Mouse (Mus musculus): Measurements from ENCODE around the gene Rpl7l1. TPM values are rescaled to one million over a fixed set of nuclear protein-coding genes. Genes with fewer than 3 reads are reported as not detected.
A peak's percentile ranks its signal among the peaks of the same experiment; 100 is the strongest.
"Not testable (repeated sequence)": the region's sequence is repeated elsewhere in the genome, so short reads cannot be mapped to it uniquely, and the experiment has no call there.

The Rpl7l1 gene
- polyA plus RNA-seq, 1 experiment: 38.4 TPM

- Histone ChIP-seq H3K27me3 (replicated peaks; ENCODE audit: control insufficient read depth, insufficient read depth, low read length) (no peaks in the 10 kb centered on the region), H3K36me3 (ENCODE audit: control insufficient read depth, insufficient read depth, low read length) (peaks cover 1% of the 10 kb centered on the region; the same call in 1 of the 2 replicates), H3K4me1 (ENCODE audit: control insufficient read depth, insufficient read depth, low read length) (peaks cover 7% of the 10 kb centered on the region; the same call in 1 of the 2 replicates), H3K27ac (ENCODE audit: insufficient read depth, low read depth, low read length) (no peak overlapping the region), H3K4me3 (ENCODE audit: insufficient read depth, low read depth, low read length) (no peak overlapping the region)
- no peak for DNase-seq
- WGBS: 65% methylated on average over 17 of the region's 17 CpGs
- no peak for TF ChIP-seq POLR2A (IDR thresholded peaks at IDR 0.05; ENCODE audit: low read depth, low read length)
Measured at GRCm38 (mm10) chr17:46771616-46772015, 10.9 kb downstream of the Rpl7l1 start.

GRCm38 (mm10) chr17:46771025-46771424 lies 11.4 kb downstream of the Rpl7l1 start:
- H3K4me3 ChIP-seq (ENCODE audit: insufficient read depth, low read depth, low read length): no peak overlapping the region
- 84% methylated on average over 4 of the region's 4 CpGs for whole genome bisulfite sequencing
- TF ChIP-seq CTCF (conservative IDR thresholded peaks at IDR 0.05; ENCODE audit: insufficient read depth, insufficient read length, low read depth, low read length) (no peak), POLR2A (IDR thresholded peaks at IDR 0.05; ENCODE audit: low read depth, low read length) (no peak)
- no peak for DNase-seq
- peaks cover 1% of the 10 kb centered on the region; the same call in 1 of the 2 replicates for H3K36me3 ChIP-seq (ENCODE audit: control insufficient read depth, insufficient read depth, low read length)
- no peaks in the 10 kb centered on the region for H3K27me3 ChIP-seq (replicated peaks; ENCODE audit: control insufficient read depth, insufficient read depth, low read length)
- peaks cover 7% of the 10 kb centered on the region; the same call in 1 of the 2 replicates for H3K4me1 ChIP-seq (ENCODE audit: control insufficient read depth, insufficient read depth, low read length)
- no peak overlapping the region for H3K27ac ChIP-seq (ENCODE audit: insufficient read depth, low read depth, low read length)

GRCm38 (mm10) chr17:46770546-46770945 lies 11.9 kb downstream of the Rpl7l1 start:
- DNase-seq: no peak
- Histone ChIP-seq H3K27ac (ENCODE audit: insufficient read depth, low read depth, low read length) (no peak overlapping the region), H3K4me3 (ENCODE audit: insufficient read depth, low read depth, low read length) (no peak overlapping the region), H3K27me3 (replicated peaks; ENCODE audit: control insufficient read depth, insufficient read depth, low read length) (no peaks in the 10 kb centered on the region), H3K36me3 (ENCODE audit: control insufficient read depth, insufficient read depth, low read length) (no peaks in the 10 kb centered on the region), H3K4me1 (ENCODE audit: control insufficient read depth, insufficient read depth, low read length) (peaks cover 7% of the 10 kb centered on the region; the same call in 1 of the 2 replicates)
- 91% methylated on average over 11 of the region's 11 CpGs for WGBS
- TF ChIP-seq POLR2A (IDR thresholded peaks at IDR 0.05; ENCODE audit: low read depth, low read length): no peak
- TF ChIP-seq CTCF (conservative IDR thresholded peaks at IDR 0.05; ENCODE audit: insufficient read depth, insufficient read length, low read depth, low read length): no peak

GRCm38 (mm10) chr17:46767868-46768267 lies 14.6 kb downstream of the Rpl7l1 start:
- H3K27me3 ChIP-seq (replicated peaks; ENCODE audit: control insufficient read depth, insufficient read depth, low read length): no peaks in the 10 kb centered on the region
- H3K4me3 ChIP-seq (ENCODE audit: insufficient read depth, low read depth, low read length): no peak overlapping the region
- 33% methylated on average over 8 of the region's 8 CpGs for WGBS
- H3K27ac ChIP-seq (ENCODE audit: insufficient read depth, low read depth, low read length): no peak overlapping the region
- DNase-seq: peak; percentile 27
- H3K4me1 ChIP-seq (ENCODE audit: control insufficient read depth, insufficient read depth, low read length): peaks cover 7% of the 10 kb centered on the region; the same call in 1 of the 2 replicates
- H3K36me3 ChIP-seq (ENCODE audit: control insufficient read depth, insufficient read depth, low read length): no peaks in the 10 kb centered on the region
- TF ChIP-seq POLR2A (IDR thresholded peaks at IDR 0.05; ENCODE audit: low read depth, low read length) (no peak), CTCF (conservative IDR thresholded peaks at IDR 0.05; ENCODE audit: insufficient read depth, insufficient read length, low read depth, low read length) (no peak)

- not testable (repeated sequence) for H3K4me3 ChIP-seq (ENCODE audit: insufficient read depth, low read depth, low read length); DNase-seq; H3K36me3 ChIP-seq (ENCODE audit: control insufficient read depth, insufficient read depth, low read length); H3K27me3 ChIP-seq (replicated peaks; ENCODE audit: control insufficient read depth, insufficient read depth, low read length); H3K4me1 ChIP-seq (ENCODE audit: control insufficient read depth, insufficient read depth, low read length); H3K27ac ChIP-seq (ENCODE audit: insufficient read depth, low read depth, low read length)
- 67% methylated on average over 9 of the region's 9 CpGs for WGBS
Measured at GRCm38 (mm10) chr17:46764916-46765315, 17.6 kb downstream of the Rpl7l1 start.

GRCm38 (mm10) chr17:46763544-46763943 lies 18.9 kb downstream of the Rpl7l1 start, which contains the start of gene Ptcra:
Gene Ptcra (minus strand): TSS chr17:46763712.
- H3K27me3 ChIP-seq (replicated peaks; ENCODE audit: control insufficient read depth, insufficient read depth, low read length): no peaks in the 10 kb centered on the region
- no peak within 1 kb of the TSS for H3K4me3 ChIP-seq (ENCODE audit: insufficient read depth, low read depth, low read length)
- H3K36me3 ChIP-seq (ENCODE audit: control insufficient read depth, insufficient read depth, low read length): no peaks in the 10 kb centered on the region
- 53% methylated on average over 2 of the region's 2 CpGs for WGBS
- no peak for DNase-seq
- H3K27ac ChIP-seq (ENCODE audit: insufficient read depth, low read depth, low read length): no peak within 1 kb of the TSS
- no peaks in the 10 kb centered on the region for H3K4me1 ChIP-seq (ENCODE audit: control insufficient read depth, insufficient read depth, low read length)
- TF ChIP-seq POLR2A (IDR thresholded peaks at IDR 0.05; ENCODE audit: low read depth, low read length) (no peak), CTCF (conservative IDR thresholded peaks at IDR 0.05; ENCODE audit: insufficient read depth, insufficient read length, low read depth, low read length) (no peak)

GRCm38 (mm10) chr17:46758753-46759152 lies 23.7 kb downstream of the Rpl7l1 start:
- no peak overlapping the region for H3K4me3 ChIP-seq (ENCODE audit: insufficient read depth, low read depth, low read length)
- no peaks in the 10 kb centered on the region for H3K4me1 ChIP-seq (ENCODE audit: control insufficient read depth, insufficient read depth, low read length)
- no peak for TF ChIP-seq POLR2A (IDR thresholded peaks at IDR 0.05; ENCODE audit: low read depth, low read length)
- TF ChIP-seq CTCF (conservative IDR thresholded peaks at IDR 0.05; ENCODE audit: insufficient read depth, insufficient read length, low read depth, low read length): no peak
- no peak for DNase-seq
- H3K27me3 ChIP-seq (replicated peaks; ENCODE audit: control insufficient read depth, insufficient read depth, low read length): no peaks in the 10 kb centered on the region
- no peak overlapping the region for H3K27ac ChIP-seq (ENCODE audit: insufficient read depth, low read depth, low read length)
- 88% methylated on average over 12 of the region's 12 CpGs for WGBS
- H3K36me3 ChIP-seq (ENCODE audit: control insufficient read depth, insufficient read depth, low read length): no peaks in the 10 kb centered on the region

All from kidney, adult 2 months (tissue).